14 mouse cellular contexts compared by ENCODE assay signal in genomic region chr3:151117583-151118041, GRCm38 (mm10).
DNase-seq lines count a peak whose midpoint lies in the region; ATAC-seq and TF ChIP-seq lines count a peak whose summit lies in the region.
"Had no signal": no experiment of that assay in that cellular context is flagged by ENCODE, and none has a peak within 500 bp of the region (broad histone marks: within the 10 kb centered on the region; RNA-seq: fewer than 3 reads in every experiment).

No protein-coding gene starts in this region.

- H3K36me3 ChIP-seq in lung, embryonic 16.5 days (ENCODE audit: control insufficient read depth, insufficient read depth, low read length) = no peaks in the 10 kb centered on the region
- H3K36me3 ChIP-seq in hindbrain, embryonic 16.5 days (ENCODE audit: control insufficient read depth, insufficient read depth, low read length) = no peaks in the 10 kb centered on the region

- no peak for TF ChIP-seq CTCF in lung, adult 2 months (IDR thresholded peaks at IDR 0.05; ENCODE audit: insufficient read depth, low read length)

- ATAC-seq in lung, embryonic 16.5 days (ENCODE audit: low read depth) = peak; percentile 38; the same call in 1 of the 2 replicates
- peak; percentile 95 for ATAC-seq in hindbrain, embryonic 16.5 days

- no peak overlapping the region for H3K27ac ChIP-seq in lung, embryonic 16.5 days (ENCODE audit: low read length)
- no peak overlapping the region for H3K27ac ChIP-seq in hindbrain, embryonic 16.5 days (ENCODE audit: low read depth, low read length)

- no peaks in the 10 kb centered on the region for H3K9me3 ChIP-seq in lung, embryonic 16.5 days (ENCODE audit: control insufficient read depth, low read length)
- no peaks in the 10 kb centered on the region for H3K9me3 ChIP-seq in hindbrain, embryonic 16.5 days (ENCODE audit: control insufficient read depth, low read length)

- H3K27me3 ChIP-seq in lung, embryonic 16.5 days (ENCODE audit: control insufficient read depth, insufficient read depth, low read depth, low read length) = no peaks in the 10 kb centered on the region
- H3K27me3 ChIP-seq in hindbrain, embryonic 16.5 days (replicated peaks; ENCODE audit: control insufficient read depth, insufficient read depth, low read length) = no peaks in the 10 kb centered on the region

- H3K9ac ChIP-seq in lung, embryonic 16.5 days (ENCODE audit: low read length) = no peak overlapping the region
- no peak overlapping the region for H3K9ac ChIP-seq in hindbrain, embryonic 16.5 days (ENCODE audit: low read depth, low read length)

- WGBS in lung, embryonic 16.5 days = 45% methylated on average over 3 of the region's 3 CpGs
- 50% methylated on average over 3 of the region's 3 CpGs for WGBS in lung, adult 2 months
- WGBS in hindbrain, embryonic 16.5 days = 34% methylated on average over 3 of the region's 3 CpGs

- peak; percentile 66 to 70 for DNase-seq in cerebellum, postnatal 10 days
- DNase-seq in cerebellum, postnatal 36 days = no peak
- no peak for DNase-seq in lung, adult 2 months
- peak; percentile 7 for DNase-seq in retina, postnatal 1 day
- no peak for DNase-seq in layer of hippocampus, postnatal 10 days (ENCODE audit: low spot score in 2 of 2)
- no peak for DNase-seq in gastrocnemius, postnatal 25 days
- DNase-seq: heart, adult 11 months; kidney, postnatal 10 days; lung, postnatal 36 days; right cerebral cortex, adult 18-20 months; thymus, postnatal 14 days had no signal

- H3K4me1 ChIP-seq in lung, embryonic 16.5 days (replicated peaks; ENCODE audit: control insufficient read depth, insufficient read depth, low read length) = no peaks in the 10 kb centered on the region
- no peaks in the 10 kb centered on the region for H3K4me1 ChIP-seq in lung, adult 2 months (ENCODE audit: control insufficient read depth, insufficient read depth, low read length)
- H3K4me1 ChIP-seq in hindbrain, embryonic 16.5 days (ENCODE audit: control insufficient read depth, insufficient read depth, low read depth, low read length) = no peaks in the 10 kb centered on the region

- H3K4me2 ChIP-seq in lung, embryonic 16.5 days (ENCODE audit: low read depth, low read length) = no peak overlapping the region
- H3K4me2 ChIP-seq in hindbrain, embryonic 16.5 days (ENCODE audit: low read length) = no peak overlapping the region
- H3K4me2 ChIP-seq: liver, embryonic 11.5 days had no signal

- no peak overlapping the region for H3K4me3 ChIP-seq in lung, embryonic 16.5 days (ENCODE audit: low read length)
- no peak overlapping the region for H3K4me3 ChIP-seq in lung, adult 2 months (replicated peaks; ENCODE audit: extremely low read depth, low read depth, low read length)
- H3K4me3 ChIP-seq in hindbrain, embryonic 16.5 days (ENCODE audit: low read length) = no peak overlapping the region

- no peak for TF ChIP-seq POLR2A in lung, adult 2 months (IDR thresholded peaks at IDR 0.05; ENCODE audit: borderline replicate concordance, extremely low read depth, low read depth, low read length)

Comparison
In these comparisons a context has a peak if more than half of its experiments do, and no peak if none do; other contexts are left out.
1. DNase-seq: peak in cerebellum, postnatal 10 days (2 of 2) and retina, postnatal 1 day (single experiment); none in cerebellum, postnatal 36 days (0 of 2), lung, adult 2 months (single experiment), layer of hippocampus, postnatal 10 days (0 of 2) and gastrocnemius, postnatal 25 days (single experiment).